Mouse (Mus musculus): ENCODE data around the gene Syt6. TPM values are rescaled to one million over a fixed set of nuclear protein-coding genes. Genes with fewer than 3 reads are reported as not detected.

Gene Syt6
- total and polyA plus RNA-seq, 2 experiments from 2014 or later = 10.1 to 32.6 TPM

- ATAC-seq (no peak), DNase-seq (ENCODE audit: low spot score) (no peak)
- no peak overlapping the region for H3K4me2 ChIP-seq (ENCODE audit: low read depth, low read length)
- H3K27ac ChIP-seq = no peak overlapping the region
- no peak for TF ChIP-seq CTCF (IDR thresholded peaks at IDR 0.05; ENCODE audit: low read depth)
- 80% methylated on average over 4 of the region's 4 CpGs for WGBS
- no peak overlapping the region for H3K9ac ChIP-seq (replicated peaks; ENCODE audit: low read length)
- H3K9me3 ChIP-seq (ENCODE audit: low read length) = no peaks in the 10 kb centered on the region
- H3K4me1 ChIP-seq (ENCODE audit: insufficient read depth, low read length) = no peaks in the 10 kb centered on the region
- H3K36me3 ChIP-seq (ENCODE audit: insufficient read depth, low read length) = no peaks in the 10 kb centered on the region
- H3K4me3 ChIP-seq (ENCODE audit: low read length) = no peak overlapping the region
- no peaks in the 10 kb centered on the region for H3K27me3 ChIP-seq (ENCODE audit: insufficient read depth, low read length)
Measured at GRCm38 (mm10) chr3:103597586-103597985, 22.6 kb downstream of the Syt6 start.

GRCm38 (mm10) chr3:103601011-103601410 is 26.0 kb downstream of the Syt6 start:
- WGBS = 40% methylated on average over 7 of the region's 7 CpGs
- Histone ChIP-seq H3K9ac (replicated peaks; ENCODE audit: low read length) (no peak overlapping the region), H3K4me3 (ENCODE audit: low read length) (no peak overlapping the region), H3K4me1 (ENCODE audit: insufficient read depth, low read length) (no peaks in the 10 kb centered on the region), H3K27me3 (ENCODE audit: insufficient read depth, low read length) (no peaks in the 10 kb centered on the region), H3K36me3 (ENCODE audit: insufficient read depth, low read length) (no peaks in the 10 kb centered on the region), H3K9me3 (ENCODE audit: low read length) (no peaks in the 10 kb centered on the region), H3K4me2 (ENCODE audit: low read depth, low read length) (no peak overlapping the region), H3K27ac (no peak overlapping the region)
- no peak for DNase-seq (ENCODE audit: low spot score)
- TF ChIP-seq CTCF (IDR thresholded peaks at IDR 0.05; ENCODE audit: low read depth) = no peak
- ATAC-seq = no peak

- no peak for TF ChIP-seq CTCF (IDR thresholded peaks at IDR 0.05; ENCODE audit: low read depth)
- H3K4me2 ChIP-seq (ENCODE audit: low read depth, low read length) = no peak overlapping the region
- H3K4me1 ChIP-seq (ENCODE audit: insufficient read depth, low read length) = no peaks in the 10 kb centered on the region
- ATAC-seq = no peak
- DNase-seq (ENCODE audit: low spot score) = no peak
- H3K9ac ChIP-seq (replicated peaks; ENCODE audit: low read length) = no peak overlapping the region
- whole genome bisulfite sequencing = 54% methylated on average over 1 of the region's 1 CpGs
- no peaks in the 10 kb centered on the region for H3K9me3 ChIP-seq (ENCODE audit: low read length)
- no peak overlapping the region for H3K27ac ChIP-seq
- no peak overlapping the region for H3K4me3 ChIP-seq (ENCODE audit: low read length)
- no peaks in the 10 kb centered on the region for H3K27me3 ChIP-seq (ENCODE audit: insufficient read depth, low read length)
- H3K36me3 ChIP-seq (ENCODE audit: insufficient read depth, low read length) = no peaks in the 10 kb centered on the region
Measured at GRCm38 (mm10) chr3:103601561-103601960, 26.5 kb downstream of the Syt6 start.

GRCm38 (mm10) chr3:103606045-103606597 is 31.1 kb downstream of the Syt6 start:
- no peak overlapping the region for H3K4me2 ChIP-seq (ENCODE audit: low read depth, low read length)
- no peak overlapping the region for H3K9ac ChIP-seq (replicated peaks; ENCODE audit: low read length)
- H3K9me3 ChIP-seq (ENCODE audit: low read length) = no peaks in the 10 kb centered on the region
- no peak overlapping the region for H3K4me3 ChIP-seq (ENCODE audit: low read length)
- no peaks in the 10 kb centered on the region for H3K4me1 ChIP-seq (ENCODE audit: insufficient read depth, low read length)
- 88% methylated on average over 6 of the region's 6 CpGs for WGBS
- DNase-seq (ENCODE audit: low spot score) (no peak), ATAC-seq (no peak)
- no peaks in the 10 kb centered on the region for H3K36me3 ChIP-seq (ENCODE audit: insufficient read depth, low read length)
- no peak for TF ChIP-seq CTCF (IDR thresholded peaks at IDR 0.05; ENCODE audit: low read depth)
- H3K27me3 ChIP-seq (ENCODE audit: insufficient read depth, low read length) = no peaks in the 10 kb centered on the region
- no peak overlapping the region for H3K27ac ChIP-seq

- TF ChIP-seq CTCF (IDR thresholded peaks at IDR 0.05; ENCODE audit: low read depth) = no peak
- Histone ChIP-seq H3K27me3 (ENCODE audit: insufficient read depth, low read length) (no peaks in the 10 kb centered on the region), H3K36me3 (ENCODE audit: insufficient read depth, low read length) (no peaks in the 10 kb centered on the region), H3K4me1 (ENCODE audit: insufficient read depth, low read length) (no peaks in the 10 kb centered on the region), H3K27ac (no peak overlapping the region), H3K4me3 (ENCODE audit: low read length) (no peak overlapping the region), H3K9ac (replicated peaks; ENCODE audit: low read length) (no peak overlapping the region), H3K9me3 (ENCODE audit: low read length) (no peaks in the 10 kb centered on the region), H3K4me2 (ENCODE audit: low read depth, low read length) (no peak overlapping the region)
- ATAC-seq = peak; percentile 56; the same call in 1 of the 2 replicates
- 71% methylated on average over 13 of the region's 13 CpGs for WGBS
- DNase-seq (ENCODE audit: low spot score) = no peak
Measured at GRCm38 (mm10) chr3:103606660-103607595, 31.9 kb downstream of the Syt6 start.

- Histone ChIP-seq H3K4me3 (ENCODE audit: low read length) (no peak overlapping the region), H3K9ac (replicated peaks; ENCODE audit: low read length) (no peak overlapping the region), H3K36me3 (ENCODE audit: insufficient read depth, low read length) (no peaks in the 10 kb centered on the region), H3K4me1 (ENCODE audit: insufficient read depth, low read length) (no peaks in the 10 kb centered on the region), H3K4me2 (ENCODE audit: low read depth, low read length) (no peak overlapping the region), H3K27ac (no peak overlapping the region), H3K9me3 (ENCODE audit: low read length) (no peaks in the 10 kb centered on the region), H3K27me3 (ENCODE audit: insufficient read depth, low read length) (no peaks in the 10 kb centered on the region)
- no peak for TF ChIP-seq CTCF (IDR thresholded peaks at IDR 0.05; ENCODE audit: low read depth)
- ATAC-seq (no peak), DNase-seq (ENCODE audit: low spot score) (no peak)
- 92% methylated on average over 5 of the region's 5 CpGs for WGBS
Measured at GRCm38 (mm10) chr3:103610231-103610630, 35.2 kb downstream of the Syt6 start.
